Mouse (Mus musculus): Measurements from ENCODE around the gene Lgr5.

- TF ChIP-seq POLR2A (IDR thresholded peaks at IDR 0.05; ENCODE audit: control insufficient read depth, low read depth, low read length) (no peak), CTCF (IDR thresholded peaks at IDR 0.05; ENCODE audit: control insufficient read depth, insufficient read depth, insufficient replicate concordance, low read depth, low read length) (no peak)
These were observed at the start of gene Lgr5 for GRCm38 (mm10) chr10:115587301-115587969.
